Mouse (Mus musculus) erythroid progenitor cell, adult 5-6 weeks (primary cell): ENCODE data around the gene Lamb3. TPM values are rescaled to one million over a fixed set of nuclear protein-coding genes. Genes with fewer than 3 reads are reported as not detected.
A peak's percentile ranks its signal among the peaks of the same experiment; 100 is the strongest.

Source experiments
- ATAC-seq: replicated peaks from 2 replicates; pipeline ENCODE4 v1.8.0; 2016; ENCODE audit warnings: moderate number of reproducible peaks, mild to moderate bottlenecking, moderate TSS enrichment, inconsistent platforms; ENCODE audit not compliant: poor library complexity, low FRiP score, severe bottlenecking
- total RNA-seq, 2 experiments: library from RNA; stranded (forward) in 1 of 2; stranded (reverse) in 1 of 2; fragments of 150-400 nt in 1 of 2; fragments of 186-747, 209-891 nt in 1 of 2; gene quantifications; 2 replicates each; pipeline versions ENCODE4 v1.2.3 to v1.2.4; 2015 to 2017; ENCODE audit warnings: low replicate concordance in 2 of 2

Gene Lamb3
- total RNA-seq, 2 experiments from 2014 or later, result not detected

- 0 out of 2 replicates have a peak, but pooled peaks have one; percentile 10 for ATAC-seq
Observed at GRCm38 (mm10) chr1:193198312-193198711, 9.2 kb upstream of the Lamb3 start.

DNA sequence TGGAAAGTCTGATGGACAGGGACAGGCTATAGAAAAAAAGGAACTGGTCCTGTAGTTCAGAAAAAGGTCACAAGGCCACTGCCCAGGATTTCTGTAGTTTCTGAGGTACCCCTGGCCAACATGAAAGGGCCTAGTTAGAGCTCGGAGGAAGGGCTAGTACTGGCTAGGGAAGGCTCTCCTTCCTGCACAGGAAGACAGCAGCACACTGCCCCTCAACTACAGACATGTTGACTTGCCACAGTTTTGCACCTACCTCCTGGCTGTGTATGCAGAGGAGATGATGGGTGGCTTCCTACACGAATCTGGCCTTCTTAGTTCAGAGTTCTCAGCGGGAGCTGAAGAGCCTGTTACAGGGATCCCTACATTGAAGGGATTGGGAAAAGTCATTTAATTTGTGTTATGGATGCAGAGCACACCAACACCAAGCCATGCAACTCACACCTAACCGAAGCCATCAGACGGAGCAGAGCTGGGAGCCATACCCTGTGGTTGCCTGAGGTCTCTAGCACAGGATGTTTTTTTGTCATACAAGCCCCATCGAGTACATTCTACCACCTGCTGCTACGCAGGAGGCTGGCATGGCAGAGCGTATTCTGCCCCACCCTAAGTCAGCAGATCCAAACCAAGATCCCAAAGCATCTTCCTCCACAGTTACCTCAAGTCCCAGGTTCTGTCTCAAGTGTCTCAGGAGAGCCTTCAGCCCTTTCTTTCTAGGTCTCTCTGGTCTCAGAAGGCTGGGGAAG, 6.7 kb upstream of the Lamb3 start:
- no peak for ATAC-seq

DNA sequence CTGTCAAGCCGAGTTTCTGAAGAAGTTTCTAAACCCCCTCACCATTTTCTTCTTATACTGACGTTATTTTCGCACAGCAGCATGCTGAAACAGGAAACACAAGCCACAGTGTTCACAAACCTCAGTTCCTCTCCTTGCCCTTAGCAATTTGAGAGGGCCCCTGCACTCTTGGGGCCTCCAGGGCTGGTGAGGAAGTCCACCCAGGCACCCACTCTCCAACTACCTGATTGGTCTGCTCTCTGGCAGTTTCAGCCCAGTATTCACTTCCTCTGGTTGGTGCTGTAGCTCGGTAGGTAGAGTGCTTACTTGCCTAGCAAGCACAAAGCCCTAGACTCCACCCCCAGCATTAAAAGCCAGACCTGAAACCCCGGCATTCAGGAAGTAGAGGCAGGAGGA, 6.1 kb upstream of the Lamb3 start, which contains the start of gene Traf3ip3:
Gene Traf3ip3, minus strand, starts transcription at position 321 of the 396 bp plus-strand sequence.
- no peak for ATAC-seq

- ATAC-seq, result no peak
Observed at GRCm38 (mm10) chr1:193203821-193204220, 3.7 kb upstream of the Lamb3 start.

DNA sequence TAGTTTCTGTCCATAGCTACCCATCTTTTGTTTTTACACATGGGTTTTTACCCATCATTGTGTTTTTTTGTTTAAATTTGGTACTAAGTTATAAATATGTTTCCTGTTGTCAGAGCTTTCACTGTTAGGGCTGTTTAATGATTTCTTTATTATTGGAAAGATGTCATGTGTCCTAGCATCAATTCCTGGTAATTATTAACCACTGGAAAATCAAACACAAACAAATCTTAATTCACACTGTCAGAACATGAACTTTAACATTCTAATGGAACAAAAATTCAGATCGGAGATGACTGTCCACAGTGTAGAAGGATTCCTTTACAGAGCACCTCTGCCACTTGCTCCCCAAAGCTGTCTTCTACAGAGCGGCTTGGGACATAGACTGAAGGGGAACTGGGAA, 2.1 kb upstream of the Lamb3 start:
- ATAC-seq, result no peak

DNA sequence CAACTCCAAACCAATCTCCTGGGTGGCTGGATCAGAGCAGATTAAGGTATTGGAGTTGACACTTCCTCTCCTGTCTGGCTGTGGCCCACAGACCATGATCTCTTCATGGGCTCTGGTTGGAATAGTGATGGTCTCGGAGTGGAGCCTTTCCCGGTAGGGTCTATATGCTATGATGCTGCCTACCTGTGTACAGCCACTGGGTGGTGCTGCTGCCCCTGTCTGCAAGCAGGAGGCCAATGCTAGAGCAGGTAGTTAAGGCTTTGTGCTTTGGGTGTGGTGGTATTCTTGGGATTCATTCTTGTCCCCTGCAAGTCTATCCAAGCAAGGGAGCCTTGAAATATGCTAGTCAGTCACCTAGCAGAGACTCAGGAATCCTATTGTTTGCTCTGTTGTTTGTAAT, 679 bp downstream of the Lamb3 start:
- ATAC-seq, result no peak

- ATAC-seq, result no peak
Observed at GRCm38 (mm10) chr1:193211371-193211770, 3.9 kb downstream of the Lamb3 start.

DNA sequence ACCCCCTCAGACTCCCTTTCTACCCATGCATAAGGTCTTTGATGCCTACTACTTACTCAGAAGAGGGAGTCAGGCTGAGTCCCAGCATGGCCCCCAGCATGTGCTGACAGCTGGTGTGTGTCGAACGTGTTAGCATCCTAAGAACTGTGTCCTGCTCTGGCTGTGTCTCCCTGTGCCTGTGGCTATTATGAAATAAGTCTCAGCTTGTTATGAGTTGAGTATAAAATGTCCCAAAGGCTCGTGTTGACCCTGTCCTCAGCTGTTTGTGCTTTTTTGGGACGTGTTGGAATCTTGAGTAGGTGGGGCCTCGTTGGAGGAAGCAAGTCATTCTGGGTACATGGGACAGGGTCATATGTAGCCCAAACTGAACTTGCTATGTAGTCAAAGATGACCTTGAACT, 6.6 kb downstream of the Lamb3 start:
- ATAC-seq, result no peak

GRCm38 (mm10) chr1:193216000-193216399, 8.5 kb downstream of the Lamb3 start:
- no peak for ATAC-seq

DNA sequence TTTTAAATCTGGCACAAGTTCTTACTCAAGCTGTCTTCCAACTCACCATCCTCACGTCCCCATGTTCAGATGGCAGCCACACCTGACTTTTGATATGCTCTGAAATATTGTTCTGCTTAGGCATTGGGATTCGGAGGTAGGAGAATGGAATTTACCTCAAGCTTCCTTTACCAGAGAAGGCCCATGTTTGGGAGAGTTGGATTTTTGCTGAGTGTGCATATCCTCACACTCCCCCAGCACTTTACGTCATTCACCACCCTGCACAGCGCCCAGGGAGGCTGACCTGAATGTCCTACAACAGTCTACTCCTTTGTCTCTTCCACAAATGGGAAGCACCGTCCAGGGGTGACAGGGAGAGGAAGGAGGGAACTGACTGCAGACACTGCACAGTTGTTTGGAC, 12.9 kb downstream of the Lamb3 start:
- ATAC-seq, result no peak

GRCm38 (mm10) chr1:193225531-193225930, 18.0 kb downstream of the Lamb3 start:
- ATAC-seq, result no peak

DNA sequence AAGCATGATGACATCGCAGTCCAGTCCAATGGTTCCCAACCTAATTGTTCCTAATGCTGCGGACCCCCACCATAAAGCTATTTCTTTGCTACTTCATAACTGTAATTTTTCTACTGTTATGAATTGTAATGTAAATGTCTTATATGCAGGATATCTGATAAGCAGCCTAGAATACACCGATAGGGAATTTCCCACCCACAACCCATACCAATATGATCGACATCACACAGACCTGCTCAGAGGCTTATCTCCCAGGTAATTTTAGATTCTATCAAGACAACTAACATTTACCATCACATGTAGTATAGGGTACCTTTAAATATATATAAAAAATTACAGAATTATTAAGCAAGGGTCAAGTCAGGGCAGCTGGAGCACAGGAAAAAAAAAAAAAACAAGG, 18.6 kb downstream of the Lamb3 start:
- no peak for ATAC-seq

DNA sequence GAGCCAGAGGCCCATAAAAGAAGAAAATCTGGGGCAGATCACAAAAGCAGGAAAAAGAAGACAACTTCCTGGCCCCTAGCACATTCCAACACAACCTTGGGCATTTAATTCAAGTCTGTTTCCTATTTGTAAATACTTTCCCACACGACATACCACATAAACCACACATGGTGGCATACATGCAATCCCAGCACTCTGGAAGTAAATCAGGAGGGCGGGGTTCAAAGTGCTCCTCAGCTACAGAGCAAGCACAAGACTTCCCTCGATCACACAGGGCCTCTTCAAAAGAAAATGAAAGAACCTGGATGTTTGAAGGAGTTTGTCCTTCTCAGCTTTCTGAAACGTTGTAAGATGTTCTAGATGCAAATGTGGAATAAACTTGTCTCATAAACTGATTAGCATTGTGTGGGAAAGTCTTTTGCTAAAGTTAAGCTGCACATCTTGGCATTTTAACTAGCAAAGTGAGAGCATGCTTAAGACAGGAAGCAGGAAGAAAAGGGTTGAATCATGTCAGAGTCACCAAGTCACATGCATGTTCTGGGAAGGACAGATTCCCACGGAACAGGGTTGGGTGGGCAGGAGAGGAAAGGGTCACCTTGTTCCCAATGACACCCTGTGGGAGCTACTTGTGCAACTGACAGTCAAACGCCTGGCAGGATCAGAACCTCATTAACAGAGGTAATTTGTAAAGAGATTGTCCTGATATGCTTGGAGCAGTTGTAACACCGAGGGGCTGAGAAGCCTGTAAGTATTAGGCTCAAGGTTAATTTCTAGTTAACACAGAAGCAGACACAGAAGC, 19.4 kb downstream of the Lamb3 start:
- no peak for ATAC-seq

DNA sequence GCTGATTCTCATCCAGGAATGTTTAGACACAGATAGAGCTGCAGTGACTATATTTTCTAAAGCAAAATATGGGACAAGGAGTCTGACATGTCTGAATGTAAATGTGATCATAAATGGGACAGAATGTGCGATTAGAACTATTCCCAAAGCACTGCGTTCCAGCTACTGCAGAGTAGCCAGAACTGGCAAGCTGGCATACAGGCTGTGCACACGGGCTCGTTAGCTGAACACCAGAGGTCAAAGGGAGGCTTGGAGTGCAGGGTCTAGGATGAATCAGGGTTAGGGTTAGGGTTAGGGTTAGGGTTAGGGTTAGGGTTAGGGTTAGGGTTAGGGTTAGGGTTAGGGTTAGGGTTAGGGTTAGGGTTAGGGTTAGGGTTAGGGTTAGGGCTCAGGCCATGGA, 20.0 kb downstream of the Lamb3 start:
- ATAC-seq, result no peak

DNA sequence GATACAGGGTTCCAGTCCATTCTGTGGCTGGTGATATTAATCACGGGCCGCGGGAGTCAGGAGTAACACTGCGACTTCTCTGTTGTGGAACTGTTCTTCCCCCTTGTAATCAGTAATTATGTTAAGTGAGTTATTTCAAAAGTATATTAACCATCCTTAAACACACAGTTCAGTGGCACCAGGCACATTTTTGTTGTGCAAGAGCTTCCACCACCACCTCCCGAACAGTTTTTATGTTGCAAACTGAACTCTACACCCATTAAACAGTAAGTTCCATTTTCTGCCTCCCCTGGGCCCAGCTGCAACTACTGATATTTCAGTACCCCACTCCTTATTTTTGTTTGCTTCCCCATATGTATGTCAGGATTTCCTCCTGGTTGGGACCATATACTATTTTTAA, 22.1 kb downstream of the Lamb3 start:
- ATAC-seq, result no peak

DNA sequence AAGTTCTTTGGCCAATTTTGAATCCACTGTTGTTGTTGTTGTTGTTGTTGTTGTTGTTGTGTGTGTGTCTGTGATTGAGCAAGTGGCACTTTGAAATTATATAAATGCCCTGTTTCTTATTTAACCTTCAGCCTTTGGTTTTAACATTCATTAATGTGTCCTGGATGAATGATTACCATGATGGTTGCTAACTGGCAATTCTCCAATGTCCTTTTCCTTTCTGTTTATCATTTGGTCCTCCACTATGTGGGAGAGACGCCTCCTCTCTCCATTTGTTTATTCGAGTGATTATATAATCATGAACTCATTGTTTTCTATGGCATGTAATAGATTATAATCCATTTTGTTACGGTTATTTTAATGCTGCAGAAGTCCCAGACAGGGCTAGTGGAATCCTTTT, 23.0 kb downstream of the Lamb3 start:
- ATAC-seq, result no peak

DNA sequence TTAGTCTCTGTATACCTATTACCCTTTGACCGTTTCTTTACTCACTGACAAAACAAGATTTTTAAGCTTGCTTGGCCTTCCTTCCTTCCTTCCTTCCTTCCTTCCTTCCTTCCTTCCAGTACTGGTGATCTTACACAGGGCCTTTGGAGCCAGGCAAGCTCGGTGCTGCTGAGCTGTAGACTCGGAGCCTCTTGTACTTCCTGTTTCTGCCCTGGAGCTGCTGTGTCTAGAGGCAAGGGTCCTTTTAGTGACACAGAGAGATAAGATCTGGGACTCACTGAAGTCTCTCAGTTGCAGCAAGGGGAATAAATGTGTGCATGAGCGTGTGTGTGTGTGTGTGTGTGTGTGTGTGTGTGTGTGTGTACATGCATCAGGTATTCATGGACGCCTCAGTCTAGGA, 23.4 kb downstream of the Lamb3 start:
- ATAC-seq, result no peak

DNA sequence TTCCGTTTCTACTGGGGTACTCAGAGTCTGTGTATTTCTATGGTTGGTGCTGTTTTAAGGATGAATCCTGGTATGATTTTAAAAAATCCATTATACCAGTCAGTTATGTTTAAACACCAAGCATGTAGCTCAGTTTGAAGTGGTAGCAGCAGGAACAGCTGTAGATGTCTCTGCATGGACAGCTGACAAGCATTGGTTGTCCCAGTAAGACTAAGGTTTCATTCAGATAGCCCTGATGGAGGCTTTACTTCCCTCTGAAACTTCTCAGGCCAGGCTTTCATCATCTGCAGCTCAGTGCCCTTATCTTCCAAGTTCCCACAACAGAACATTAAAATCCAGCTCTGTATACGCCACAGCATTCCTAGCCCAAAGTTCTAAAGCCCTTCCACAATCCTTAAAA, 25.2 kb downstream of the Lamb3 start:
- ATAC-seq, result no peak

DNA sequence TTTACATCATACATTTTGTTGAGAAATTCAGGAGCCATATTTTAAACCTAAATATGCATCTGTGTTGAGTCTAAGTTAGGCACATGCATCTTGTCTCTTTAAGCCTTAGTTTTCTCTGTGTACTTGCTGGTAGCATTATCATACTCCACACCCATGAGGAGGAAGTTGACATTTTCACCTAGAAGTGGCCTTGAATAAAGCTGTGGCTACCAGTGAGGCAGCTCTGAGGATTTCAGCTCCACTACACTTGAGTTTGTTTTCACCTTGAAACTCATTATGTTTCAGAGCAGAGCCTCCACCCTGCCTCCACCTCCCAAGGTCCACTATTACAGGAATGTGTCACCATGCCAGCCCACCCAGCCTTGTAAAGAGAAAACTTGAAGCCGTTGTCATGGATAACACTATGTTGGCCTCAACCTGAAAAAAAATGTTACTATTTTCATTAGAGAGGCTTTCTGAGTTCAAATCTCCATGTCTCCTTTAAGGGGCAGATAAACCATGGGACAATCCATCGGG, 26.7 kb downstream of the Lamb3 start:
- no peak for ATAC-seq

GRCm38 (mm10) chr1:193234930-193235329, 27.4 kb downstream of the Lamb3 start:
- no peak for ATAC-seq

DNA sequence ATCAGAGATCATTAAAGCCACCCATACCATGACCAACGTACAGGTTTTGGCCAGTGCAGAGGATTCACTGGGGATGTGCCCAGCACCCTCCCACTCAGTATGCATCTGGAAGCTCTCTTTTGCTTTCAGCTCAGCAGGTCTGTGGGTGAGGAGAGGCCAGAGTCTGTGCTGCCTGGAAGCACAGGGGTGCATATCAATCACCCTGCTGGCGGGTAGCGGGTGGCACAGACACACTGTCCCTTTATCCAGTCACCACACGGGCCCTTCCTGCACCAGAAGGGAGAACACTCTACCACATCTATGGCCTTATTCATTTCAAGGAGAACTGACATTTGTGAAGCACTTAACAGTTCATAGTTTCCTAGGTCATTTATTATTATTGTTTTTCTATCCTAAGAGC, 30.9 kb downstream of the Lamb3 start:
- ATAC-seq, result no peak
